Comparison of ENCODE assay signal across 8 mouse cellular contexts in the genomic region with DNA sequence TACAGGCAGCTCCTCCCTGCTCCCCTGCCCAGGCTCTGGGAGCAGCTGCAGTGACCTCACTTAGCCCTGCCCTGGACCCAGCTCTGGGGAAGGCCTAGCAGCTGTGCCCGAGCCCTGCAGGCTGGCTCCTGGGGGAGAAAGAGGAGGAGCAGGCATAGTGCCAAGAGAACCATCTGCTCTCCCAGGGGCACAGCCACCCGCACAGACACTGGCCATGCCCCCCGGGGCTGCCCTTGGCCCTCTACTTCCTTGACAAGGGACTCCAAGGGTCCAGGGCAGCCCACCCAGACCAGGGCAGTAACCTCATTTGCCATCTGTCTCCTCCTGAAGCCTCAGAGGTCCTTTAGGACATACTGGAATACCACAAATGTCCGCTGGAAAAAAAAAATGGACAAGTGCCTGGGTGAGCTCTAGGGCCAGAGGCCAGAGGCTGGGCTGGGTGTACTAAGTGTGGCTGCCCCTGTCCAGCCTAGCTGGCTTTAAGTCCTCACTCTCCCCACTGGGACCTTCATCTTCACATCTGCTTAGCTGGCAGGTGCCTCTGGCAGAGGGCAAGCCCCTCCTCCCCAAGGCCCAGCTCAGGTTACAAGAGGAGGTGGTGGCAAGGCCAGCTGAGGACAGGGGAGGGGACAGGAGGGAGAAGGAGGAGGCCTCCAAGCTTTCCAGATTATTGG. TPM values are rescaled to one million over a fixed set of nuclear protein-coding genes. Genes with fewer than 3 reads are reported as not detected.
A peak's percentile ranks its signal among the peaks of the same experiment; 100 is the strongest.
DNase-seq lines count a peak whose midpoint lies in the region; TF ChIP-seq lines count a peak whose summit lies in the region.
"Had no signal": no experiment of that assay in that cellular context is flagged by ENCODE, and none has a peak within 500 bp of the region (broad histone marks: within the 10 kb centered on the region; RNA-seq: fewer than 3 reads in every experiment).

No protein-coding gene starts in this region.

- no peaks in the 10 kb centered on the region for H3K79me2 ChIP-seq in C2C12 (ENCODE audit: control insufficient read depth, insufficient read depth)
- no peaks in the 10 kb centered on the region for H3K79me2 ChIP-seq in myocyte (ENCODE audit: control insufficient read depth, insufficient read depth)

- H3K4me3 ChIP-seq in C2C12 (ENCODE audit: insufficient read depth, poor library complexity, severe bottlenecking) = no peak overlapping the region
- H3K4me3 ChIP-seq in myocyte = no peak overlapping the region
- H3K4me3 ChIP-seq: liver, embryonic 13.5 days had no signal

- no peaks in the 10 kb centered on the region for H3K36me3 ChIP-seq in C2C12 (ENCODE audit: control insufficient read depth, insufficient read depth)
- no peaks in the 10 kb centered on the region for H3K36me3 ChIP-seq in myocyte (ENCODE audit: control insufficient read depth, insufficient read depth)
- H3K36me3 ChIP-seq: liver, embryonic 13.5 days had no signal

- H3K27me3 ChIP-seq in C2C12 (ENCODE audit: control insufficient read depth, insufficient read depth, insufficient read length) (no peaks in the 10 kb centered on the region), myocyte (ENCODE audit: control insufficient read depth, insufficient read depth, insufficient read length) (no peaks in the 10 kb centered on the region)

- no peaks in the 10 kb centered on the region for H3K79me3 ChIP-seq in C2C12 (ENCODE audit: low read depth)

- intact Hi-C loops in left cerebral cortex, postnatal 14 days (cut with DNase I) = no loop called here
- intact Hi-C loops in left cerebral cortex, postnatal 25 days (cut with DNase I) = no loop called here

- H3ac ChIP-seq in C2C12 (ENCODE audit: control insufficient read depth, insufficient read length, low read depth) (no peak overlapping the region), myocyte (ENCODE audit: control insufficient read depth, insufficient read length) (no peak overlapping the region)

- H3K4me2 ChIP-seq in myocyte (ENCODE audit: low read depth) = peak overlapping the region; percentile 65
- H3K4me2 ChIP-seq: liver, embryonic 13.5 days had no signal

- TF ChIP-seq CTCF in C2C12 (IDR thresholded peaks at IDR 0.05; ENCODE audit: control insufficient read depth, insufficient read depth, insufficient read length) = no peak

- TF ChIP-seq POLR2A in myocyte (IDR thresholded peaks at IDR 0.05; ENCODE audit: insufficient read length, low read depth) = no peak

- peak; percentile 90 for DNase-seq in adipocyte (ENCODE audit: low spot score)
- peak; percentile 61 for DNase-seq in heart, adult 8-10 months (ENCODE audit: low spot score)
- peak; percentile 66 for DNase-seq in kidney, postnatal 10 days
- DNase-seq in left cerebral cortex, postnatal 14 days (ENCODE audit: low spot score in 2 of 2) = no peak
- no peak for DNase-seq in left cerebral cortex, postnatal 25 days (ENCODE audit: low spot score in 2 of 2)
- DNase-seq: liver, embryonic 13.5 days had no signal

TF ChIP-seq in C2C12, 6 proteins besides CTCF, POLR2A, EP300 and RAD21:
- TF ChIP-seq MYOG (IDR thresholded peaks at IDR 0.05; ENCODE audit: control insufficient read depth, extremely low read depth, insufficient read length) = no peak
- TF ChIP-seq USF1 (IDR thresholded peaks at IDR 0.05; ENCODE audit: low read depth) = no peak
- peak; percentile 76 for TF ChIP-seq MYOD1 (IDR thresholded peaks at IDR 0.05; ENCODE audit: control insufficient read depth, insufficient read length, low read depth)

TF ChIP-seq in myocyte, 11 proteins besides CTCF, POLR2A, EP300 and RAD21:
- TF ChIP-seq POLR2AphosphoS2 (IDR thresholded peaks at IDR 0.05; ENCODE audit: insufficient read length, low read depth) (no peak), TCF12 (IDR thresholded peaks at IDR 0.05; ENCODE audit: insufficient read depth, poor library complexity, severe bottlenecking) (peak; percentile 90), CEBPB (IDR thresholded peaks at IDR 0.05; ENCODE audit: insufficient read depth, poor library complexity, severe bottlenecking) (no peak), E2F4 (IDR thresholded peaks at IDR 0.05; ENCODE audit: insufficient read depth) (no peak), REST (IDR thresholded peaks at IDR 0.05; ENCODE audit: insufficient read depth, insufficient read length) (no peak), TCF3 (IDR thresholded peaks at IDR 0.05; ENCODE audit: insufficient read length, low read depth) (peak; percentile 82), MYOD1 (IDR thresholded peaks at IDR 0.05; ENCODE audit: control insufficient read depth in 1 of 3, insufficient read length in 2 of 3, low read depth in 2 of 3) (peak; percentile 27 to 97 (median 93)), MAX (IDR thresholded peaks at IDR 0.05; ENCODE audit: low read depth) (no peak), MYOG (IDR thresholded peaks at IDR 0.05; ENCODE audit: control insufficient read depth in 1 of 3, insufficient read depth in 1 of 3, insufficient read length in 2 of 3, low read depth in 2 of 3) (peak; percentile 96 to 99 (median 99)), USF1 (IDR thresholded peaks at IDR 0.05; ENCODE audit: low read depth) (no peak), SRF (IDR thresholded peaks at IDR 0.05; ENCODE audit: control insufficient read depth, insufficient read length, low read depth) (no peak)

RNA-seq across cellular contexts. Expression of a gene that starts 9.8 kb away (rescaled TPM):
- polyA plus RNA-seq in C2C12 (2012; fragmentation: generic; extraction: Trizol) (0.76 TPM), myocyte (2012; fragmentation: generic; extraction: Trizol) (24.9 TPM)
- total RNA-seq in heart, adult 8-10 months (2022) = 1 to 10 TPM; 2.3 to 6.3 (median 3.3) TPM
- 10 to 100 TPM; 14.7 to 22.4 TPM for total RNA-seq in left cerebral cortex, postnatal 14 days (2021)
- 10 to 100 TPM; 11.3 to 16.6 TPM for total RNA-seq in left cerebral cortex, postnatal 25 days (2021)
- polyA plus RNA-seq: liver, embryonic 13.5 days had no signal

Comparison
In these comparisons a context has a peak if more than half of its experiments do, and no peak if none do; other contexts are left out.
1. DNase-seq: peak in adipocyte (single experiment), heart, adult 8-10 months (single experiment) and kidney, postnatal 10 days (single experiment); none in left cerebral cortex, postnatal 14 days (0 of 2) and left cerebral cortex, postnatal 25 days (0 of 2).